Mouse (Mus musculus): ENCODE data around the gene Higd1a.

- TF ChIP-seq CTCF (IDR thresholded peaks at IDR 0.05; ENCODE audit: extremely low read depth, insufficient read depth, insufficient read length, insufficient replicate concordance) (no peak), POLR2A (IDR thresholded peaks at IDR 0.05; ENCODE audit: low read depth, low read length) (no peak)
These were observed 35.6 kb downstream of the Higd1a start for GRCm38 (mm10) chr9:121822585-121822991.
